Mouse (Mus musculus) MEL (cell line): Measurements from ENCODE around the gene Ttc17. TPM values are rescaled to one million over a fixed set of nuclear protein-coding genes. Genes with fewer than 3 reads are reported as not detected.

Experiments
- DNase-seq: peaks from one replicate; pipeline ENCODE4 v3.0.0; 2011; ENCODE audit warnings: low read depth, low spot score
- H3K27ac ChIP-seq: 2 replicates; pipeline ENCODE4 v1.5.1; 2012; ENCODE audit warnings: low read depth, mild to moderate bottlenecking, control low read depth, low read length, moderate library complexity; ENCODE audit not compliant: control insufficient read depth
- H3K27me3 ChIP-seq, 2 experiments: fragments of 150-350 bp in 1 of 2; sonication (generic) in 1 of 2; 2 replicates each; pipeline ENCODE4 v1.6.1; 2012; ENCODE audit warnings: low read length in 2 of 2, mild to moderate bottlenecking in 2 of 2, improper control_type of control experiment in 1 of 2, moderate library complexity in 1 of 2; ENCODE audit not compliant: insufficient read depth in 2 of 2, control insufficient read depth in 1 of 2
- H3K36me3 ChIP-seq, 2 experiments: 2 replicates each; pipeline ENCODE4 v1.6.1; 2012 to 2014; ENCODE audit warnings: low read length in 2 of 2, improper control_type of control experiment in 1 of 2, inconsistent platforms in 1 of 2, mild to moderate bottlenecking in 1 of 2; ENCODE audit not compliant: insufficient read depth in 2 of 2, control insufficient read depth in 1 of 2
- H3K4me1 ChIP-seq, 2 experiments: fragments of 150-350 bp in 1 of 2; sonication (generic) in 1 of 2; 2 replicates each; pipeline ENCODE4 v1.6.1; 2012; ENCODE audit warnings: low read length in 2 of 2, improper control_type of control experiment in 1 of 2, mild to moderate bottlenecking in 1 of 2; ENCODE audit not compliant: insufficient read depth in 2 of 2, control insufficient read depth in 1 of 2
- H3K4me3 ChIP-seq, 2 experiments: fragments of 150-350 bp in 1 of 2; sonication (generic) in 1 of 2; 2 replicates each; pipeline ENCODE4 v1.5.1; 2012; ENCODE audit warnings: low read depth in 2 of 2, low read length in 2 of 2, mild to moderate bottlenecking in 2 of 2, moderate library complexity in 2 of 2, control low read depth in 1 of 2, improper control_type of control experiment in 1 of 2; ENCODE audit not compliant: control insufficient read depth in 1 of 2, insufficient read depth in 1 of 2
- H3K79me2 ChIP-seq: 2 replicates; pipeline ENCODE4 v1.6.1; 2012; ENCODE audit warnings: mild to moderate bottlenecking, low read length, moderate library complexity; ENCODE audit not compliant: control insufficient read depth, poor library complexity, insufficient read depth
- H3K9ac ChIP-seq: 2 replicates; pipeline ENCODE4 v1.6.1; 2012; ENCODE audit warnings: low read depth, mild to moderate bottlenecking, control low read depth, low read length, moderate library complexity; ENCODE audit not compliant: control insufficient read depth, poor library complexity, severe bottlenecking
- H3K9me3 ChIP-seq: fragments of 150-350 bp; sonication (generic); replicated peaks from 2 replicates; pipeline ENCODE4 v1.6.1; 2012; ENCODE audit warnings: mild to moderate bottlenecking, low read length, improper control_type of control experiment, moderate library complexity; ENCODE audit not compliant: insufficient read depth
- CHD1 ChIP-seq: IDR thresholded peaks from 2 replicates; pipeline ENCODE4 v1.6.1; 2012; ENCODE audit warnings: low read depth, mild to moderate bottlenecking, inconsistent platforms, low read length, improper control_type of control experiment
- CTCF ChIP-seq, 3 experiments: IDR thresholded peaks in 2 of 3; conservative IDR thresholded peaks in 1 of 3; 2 replicates each; pipeline ENCODE4 v1.5.1; 2011 to 2012; ENCODE audit warnings: low read length in 3 of 3, low read depth in 2 of 3, mild to moderate bottlenecking in 2 of 3, improper control_type of control experiment in 1 of 3, inconsistent platforms in 1 of 3, mixed read lengths in 1 of 3, moderate library complexity in 1 of 3; ENCODE audit not compliant: control insufficient read depth in 1 of 3, insufficient read depth in 1 of 3, poor library complexity in 1 of 3, severe bottlenecking in 1 of 3
- E2F4 ChIP-seq: IDR thresholded peaks from 2 replicates; pipeline ENCODE4 v1.6.1; 2011; ENCODE audit warnings: low read depth, low read length, improper control_type of control experiment, borderline replicate concordance
- ETS1 ChIP-seq: IDR thresholded peaks from 2 replicates; pipeline ENCODE4 v1.6.1; 2012; ENCODE audit warnings: low read depth, mild to moderate bottlenecking, inconsistent platforms, low read length, improper control_type of control experiment, moderate library complexity
- GATA1 ChIP-seq: IDR thresholded peaks from 2 replicates; pipeline ENCODE4 v1.6.1; 2011; ENCODE audit warnings: low read depth, low read length, improper control_type of control experiment
- HCFC1 ChIP-seq: IDR thresholded peaks from 2 replicates; pipeline ENCODE4 v1.6.1; 2012; ENCODE audit warnings: low read depth, mild to moderate bottlenecking, inconsistent platforms, low read length, improper control_type of control experiment, moderate library complexity
- MAX ChIP-seq: IDR thresholded peaks from 2 replicates; pipeline ENCODE4 v1.6.1; 2011; ENCODE audit warnings: low read length, improper control_type of control experiment
- MEF2A ChIP-seq: IDR thresholded peaks from 2 replicates; pipeline ENCODE4 v1.6.1; 2014; ENCODE audit warnings: low read depth, mild to moderate bottlenecking, inconsistent platforms, low read length, improper control_type of control experiment; ENCODE audit not compliant: poor library complexity, insufficient replicate concordance, severe bottlenecking; ENCODE audit errors: extremely low read depth
- NELFE ChIP-seq: IDR thresholded peaks from 2 replicates; pipeline ENCODE4 v1.6.1; 2011; ENCODE audit warnings: low read depth, low read length, improper control_type of control experiment
- NRF1 ChIP-seq: IDR thresholded peaks from 2 replicates; pipeline ENCODE4 v1.6.1; 2014; ENCODE audit warnings: low read depth, mild to moderate bottlenecking, inconsistent platforms, low read length, improper control_type of control experiment, moderate library complexity; ENCODE audit not compliant: poor library complexity, insufficient read depth, severe bottlenecking
- SIN3A ChIP-seq: IDR thresholded peaks from 2 replicates; pipeline ENCODE4 v1.6.1; 2012; ENCODE audit warnings: low read length, improper control_type of control experiment, inconsistent platforms
- SMC3 ChIP-seq: IDR thresholded peaks from 2 replicates; pipeline ENCODE4 v1.6.1; 2011; ENCODE audit warnings: low read depth, low read length, improper control_type of control experiment
- TAL1 ChIP-seq: IDR thresholded peaks from 2 replicates; pipeline ENCODE4 v1.6.1; 2012; ENCODE audit warnings: mild to moderate bottlenecking, inconsistent platforms, low read length, moderate library complexity, mixed read lengths
- TBP ChIP-seq: IDR thresholded peaks from 2 replicates; pipeline ENCODE4 v1.8.0; 2011; ENCODE audit warnings: low read depth, low read length, improper control_type of control experiment
- TCF12 ChIP-seq: IDR thresholded peaks from 2 replicates; pipeline ENCODE4 v1.6.1; 2014; ENCODE audit warnings: low read depth, mild to moderate bottlenecking, inconsistent platforms, low read length, improper control_type of control experiment, moderate library complexity
- USF2 ChIP-seq, 2 experiments: IDR thresholded peaks; 2 replicates each; pipeline ENCODE4 v1.6.1; 2011 to 2012; ENCODE audit warnings: improper control_type of control experiment in 2 of 2, low read length in 2 of 2, borderline replicate concordance in 1 of 2, inconsistent platforms in 1 of 2, low read depth in 1 of 2, mild to moderate bottlenecking in 1 of 2; ENCODE audit not compliant: insufficient read depth in 1 of 2
- ZC3H11A ChIP-seq: IDR thresholded peaks from 2 replicates; pipeline ENCODE4 v1.6.1; 2012; ENCODE audit warnings: low read depth, mild to moderate bottlenecking, inconsistent platforms, low read length, improper control_type of control experiment
- polyA plus RNA-seq, 2 experiments: library from polyadenylated mRNA; stranded (reverse) in 1 of 2; unstranded in 1 of 2; fragments of >175 nt in 1 of 2; fragments of >200 nt in 1 of 2; gene quantifications; 2 replicates each; pipeline versions ENCODE4 v1.2.1 to v1.2.4; 2012; ENCODE audit warnings: low replicate concordance in 2 of 2, low read depth in 1 of 2; ENCODE audit not compliant: insufficient read length in 2 of 2, insufficient read depth in 1 of 2, missing spikeins in 1 of 2
- total RNA-seq: library from RNA; depleted of rRNA; stranded (reverse); fragments of 300-350 nt; gene quantifications from 2 replicates; pipeline ENCODE4 v1.2.3, GENCODE M21; 2012

The Ttc17 gene
- total and polyA plus RNA-seq, 3 experiments: 7.0 to 10.2 TPM; not detected in 1

DNA sequence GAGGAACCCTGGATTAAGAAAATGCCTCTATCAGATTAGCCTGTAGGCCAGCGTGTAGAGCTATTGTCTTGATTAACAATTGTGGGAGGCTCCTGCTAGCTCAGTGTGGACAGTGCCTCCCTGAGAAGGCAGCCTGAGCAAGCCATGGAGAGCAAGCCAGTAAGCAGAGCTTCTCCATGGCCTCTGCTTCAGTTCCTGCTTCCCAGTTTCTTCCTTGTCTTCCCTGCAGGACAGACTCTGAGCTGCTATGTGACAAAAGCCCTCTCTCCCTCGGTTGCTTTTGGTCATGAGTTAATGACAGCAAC lies 71.8 kb downstream of the Ttc17 start:
- Histone ChIP-seq H3K9ac (no peak overlapping the region), H3K36me3 (peaks cover 0 to 2% of the 10 kb centered on the region in 2 experiments; a peak in 1 of 4 replicates), H3K27me3 (no peaks in the 10 kb centered on the region)

DNA sequence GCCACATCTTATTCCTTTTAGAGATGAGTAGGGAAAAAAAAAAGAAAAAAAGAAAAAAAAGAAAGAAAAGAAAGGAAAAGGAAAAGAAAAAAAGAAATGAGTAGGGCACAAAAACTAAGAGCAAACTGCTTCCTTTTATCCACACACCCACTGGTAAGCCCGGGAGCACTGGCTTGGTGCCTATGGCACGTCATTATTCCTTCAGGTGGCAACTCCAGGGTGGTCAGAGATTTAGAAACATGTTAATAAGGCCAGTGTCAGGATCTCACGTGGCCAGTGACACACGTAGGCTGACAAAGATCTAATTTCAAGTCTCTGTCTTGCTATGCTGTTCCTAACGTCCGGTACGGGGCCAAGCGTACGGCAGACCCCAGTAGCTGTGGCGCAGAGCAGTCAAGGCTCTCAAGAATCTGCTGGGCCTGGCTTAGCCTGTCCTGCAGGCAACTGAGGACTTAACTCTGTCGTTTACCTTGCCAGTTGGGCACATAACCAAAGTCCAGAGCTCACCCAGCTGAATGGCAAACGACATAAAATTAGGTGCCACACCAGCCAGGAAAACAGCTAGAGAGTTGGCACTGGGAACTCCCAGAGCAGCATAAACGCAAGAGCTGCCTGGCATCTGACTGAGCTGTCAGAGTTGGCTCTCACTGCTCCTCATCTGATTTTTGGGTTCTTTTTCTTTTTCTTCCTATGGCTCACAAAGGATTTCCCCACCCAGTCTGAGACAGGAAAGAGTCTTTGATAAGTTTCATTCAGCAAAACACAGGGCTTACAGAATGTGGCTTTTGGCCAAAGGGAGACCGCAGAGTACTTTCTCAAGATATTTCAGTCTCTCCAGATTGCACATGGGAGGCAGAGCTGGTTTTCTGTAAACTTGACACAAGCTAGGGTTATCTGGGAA lies 72.4 kb downstream of the Ttc17 start:
- H3K4me3 ChIP-seq: no peak overlapping the region
- no peaks in the 10 kb centered on the region for H3K4me1 ChIP-seq
- H3K9me3 ChIP-seq: no peaks in the 10 kb centered on the region
- peaks cover 0 to 2% of the 10 kb centered on the region in 2 experiments; a peak in 1 of 4 replicates for H3K36me3 ChIP-seq
- DNase-seq: peak; percentile 42
- H3K9ac ChIP-seq: no peak overlapping the region
- TF ChIP-seq ZC3H11A: no peak
- TF ChIP-seq TBP: peak; percentile 61
- TF ChIP-seq NELFE: no peak
- TF ChIP-seq HCFC1: no peak
- no peak for TF ChIP-seq CHD1
- TF ChIP-seq CTCF (IDR thresholded peaks at IDR 0.05 in 2 of 3, conservative IDR thresholded peaks at IDR 0.05 in 1 of 3; ENCODE audit: control insufficient read depth in 1 of 3, insufficient read depth in 1 of 3, low read depth in 2 of 3, low read length in 3 of 3, poor library complexity in 1 of 3, severe bottlenecking in 1 of 3): no peak
- no peak for TF ChIP-seq ETS1
- no peak for TF ChIP-seq SIN3A
- H3K27me3 ChIP-seq: no peaks in the 10 kb centered on the region
- H3K27ac ChIP-seq: no peak overlapping the region
- H3K79me2 ChIP-seq: no peaks in the 10 kb centered on the region

More for the DNA sequence above, 71.8 kb downstream of the Ttc17 start:
- Histone ChIP-seq H3K4me3 (no peak overlapping the region), H3K79me2 (no peaks in the 10 kb centered on the region), H3K4me1 (no peaks in the 10 kb centered on the region), H3K27ac (no peak overlapping the region), H3K9me3 (no peaks in the 10 kb centered on the region)
- TF ChIP-seq E2F4: no peak
- TF ChIP-seq GATA1: no peak
- TF ChIP-seq NRF1: no peak
- TF ChIP-seq MEF2A: no peak
- no peak for TF ChIP-seq SMC3
- no peak for TF ChIP-seq USF2 (IDR thresholded peaks at IDR 0.05; ENCODE audit: borderline replicate concordance in 1 of 2, insufficient read depth in 1 of 2, low read depth in 1 of 2, low read length in 2 of 2)
- TF ChIP-seq TAL1: no peak
- TF ChIP-seq TBP: no peak
- TF ChIP-seq TCF12: no peak
- TF ChIP-seq MAX: no peak
- DNase-seq: no peak
